Mouse (Mus musculus): Measurements from ENCODE around the gene Carhsp1. TPM values are rescaled to one million over a fixed set of nuclear protein-coding genes. Genes with fewer than 3 reads are reported as not detected.

The Carhsp1 gene
- polyA plus RNA-seq, 1 experiment from 2014 or later, result 90.4 TPM

GRCm38 (mm10) chr16:8672350-8672687 is 364 bp upstream of the Carhsp1 start:
- no peaks in the 10 kb centered on the region for H3K9me3 ChIP-seq
- no peak for ATAC-seq
- H3K4me2 ChIP-seq (replicated peaks), result peak overlapping the region; percentile 80
- H3K27me3 ChIP-seq (replicated peaks), result no peaks in the 10 kb centered on the region
- H3K4me3 ChIP-seq (replicated peaks), result peak overlapping the region; percentile 71
- H3K4me1 ChIP-seq (replicated peaks), result peaks cover 44% of the 10 kb centered on the region
- no peaks in the 10 kb centered on the region; the same call in 1 of the 2 replicates for H3K36me3 ChIP-seq
- H3K27ac ChIP-seq, result peak overlapping the region; percentile 90
- H3K9ac ChIP-seq, result peak overlapping the region; percentile 38
- 0% methylated on average over 18 of the region's 18 CpGs for WGBS

- no peak overlapping the region for H3K27ac ChIP-seq
- H3K27me3 ChIP-seq (replicated peaks), result no peaks in the 10 kb centered on the region
- peak overlapping the region; percentile 80 for H3K4me2 ChIP-seq (replicated peaks)
- peak overlapping the region; percentile 71 for H3K4me3 ChIP-seq (replicated peaks)
- H3K4me1 ChIP-seq (replicated peaks), result peaks cover 57% of the 10 kb centered on the region
- no peaks in the 10 kb centered on the region; the same call in 1 of the 2 replicates for H3K36me3 ChIP-seq
- no peaks in the 10 kb centered on the region for H3K9me3 ChIP-seq
- no peak for ATAC-seq
- H3K9ac ChIP-seq, result peak overlapping the region; percentile 66
- 13% methylated on average over 14 of the region's 15 CpGs for WGBS
Measured at GRCm38 (mm10) chr16:8670041-8671035, 1.6 kb downstream of the Carhsp1 start.

DNA sequence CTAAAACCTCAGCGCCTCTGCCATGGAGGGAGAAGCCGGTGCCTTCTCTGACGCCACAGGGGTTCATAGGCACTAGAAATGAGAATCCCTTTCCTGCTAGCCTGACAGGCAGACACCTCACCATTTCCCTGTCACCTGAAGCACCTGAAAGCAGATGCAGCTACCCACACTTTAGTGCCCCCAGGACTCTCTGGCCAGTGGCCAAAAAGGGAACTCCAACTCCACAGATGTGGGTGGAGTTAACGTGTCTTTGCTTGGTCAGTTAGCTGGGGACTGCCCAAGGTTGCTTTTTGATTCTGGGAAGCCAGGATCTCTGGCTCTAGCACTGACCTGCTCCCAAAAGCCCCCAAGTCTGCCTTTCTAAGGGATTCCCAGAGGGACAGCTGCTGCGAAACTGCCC is 2.5 kb downstream of the Carhsp1 start:
- Histone ChIP-seq H3K4me2 (replicated peaks) (peak overlapping the region; percentile 80), H3K36me3 (no peaks in the 10 kb centered on the region; the same call in 1 of the 2 replicates), H3K4me1 (replicated peaks) (peaks cover 57% of the 10 kb centered on the region), H3K9me3 (no peaks in the 10 kb centered on the region), H3K9ac (peak overlapping the region; percentile 18; the same call in 1 of the 2 replicates), H3K27ac (no peak overlapping the region), H3K4me3 (replicated peaks) (0 out of 2 replicates have a peak overlapping the region, but pooled peaks have one; percentile 71), H3K27me3 (replicated peaks) (no peaks in the 10 kb centered on the region)
- WGBS, result 58% methylated on average over 5 of the region's 5 CpGs
- no peak for ATAC-seq

DNA sequence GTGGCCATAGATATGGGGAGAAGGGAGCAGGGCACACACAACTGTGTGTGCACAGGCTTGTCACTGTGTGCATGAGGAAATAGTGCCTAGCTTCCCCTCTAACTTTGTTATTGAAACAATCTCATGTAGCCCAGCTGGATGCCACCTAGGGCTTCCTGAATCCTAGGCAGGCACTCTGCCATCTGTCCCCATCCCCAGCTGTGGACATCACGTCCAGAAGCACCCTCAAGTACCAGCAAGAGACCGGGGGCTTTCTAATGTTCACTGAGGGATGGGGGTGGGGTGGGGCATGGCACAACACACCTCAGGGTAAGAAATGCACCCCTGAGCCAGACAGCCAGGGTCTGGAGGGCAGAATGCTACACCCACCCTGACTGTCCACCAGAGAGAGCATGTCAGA is 3.6 kb downstream of the Carhsp1 start:
- no peak for ATAC-seq
- 89% methylated on average over 2 of the region's 2 CpGs for WGBS
- no peak overlapping the region for H3K27ac ChIP-seq

DNA sequence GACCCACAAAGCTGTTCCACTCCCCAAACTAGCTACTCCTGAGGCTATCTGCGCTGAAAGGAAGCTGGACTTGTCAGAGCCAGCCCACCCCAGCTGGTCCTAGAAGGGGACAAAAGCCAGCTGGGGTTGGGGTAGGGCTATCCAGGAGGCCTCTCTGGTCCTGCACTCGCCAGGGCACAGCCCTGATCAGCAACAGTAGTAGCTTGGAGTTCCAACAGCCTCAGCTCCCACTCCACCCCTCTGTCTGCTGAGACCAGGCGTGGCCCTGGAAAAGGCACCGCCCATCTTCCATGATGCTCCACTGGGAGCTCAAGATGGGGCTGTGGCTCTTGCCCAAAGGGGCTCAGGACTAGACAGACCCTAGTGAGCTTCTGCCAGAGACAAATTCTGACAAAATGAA is 4.1 kb downstream of the Carhsp1 start:
- H3K9ac ChIP-seq, result no peak overlapping the region
- H3K4me2 ChIP-seq (replicated peaks), result no peak overlapping the region
- H3K36me3 ChIP-seq, result peaks cover 5% of the 10 kb centered on the region
- no peak for ATAC-seq
- H3K4me1 ChIP-seq (replicated peaks), result peaks cover 58% of the 10 kb centered on the region
- no peak overlapping the region for H3K4me3 ChIP-seq (replicated peaks)
- no peaks in the 10 kb centered on the region for H3K27me3 ChIP-seq (replicated peaks)
- H3K9me3 ChIP-seq, result no peaks in the 10 kb centered on the region
- no peak overlapping the region for H3K27ac ChIP-seq
- 63% methylated on average over 4 of the region's 4 CpGs for WGBS

More for the DNA sequence above, 3.6 kb downstream of the Carhsp1 start:
- H3K4me1 ChIP-seq (replicated peaks), result peaks cover 58% of the 10 kb centered on the region
- H3K9ac ChIP-seq, result no peak overlapping the region
- peaks cover 2% of the 10 kb centered on the region for H3K36me3 ChIP-seq
- no peaks in the 10 kb centered on the region for H3K27me3 ChIP-seq (replicated peaks)
- H3K9me3 ChIP-seq, result no peaks in the 10 kb centered on the region
- H3K4me3 ChIP-seq (replicated peaks), result no peak overlapping the region
- no peak overlapping the region for H3K4me2 ChIP-seq (replicated peaks)

DNA sequence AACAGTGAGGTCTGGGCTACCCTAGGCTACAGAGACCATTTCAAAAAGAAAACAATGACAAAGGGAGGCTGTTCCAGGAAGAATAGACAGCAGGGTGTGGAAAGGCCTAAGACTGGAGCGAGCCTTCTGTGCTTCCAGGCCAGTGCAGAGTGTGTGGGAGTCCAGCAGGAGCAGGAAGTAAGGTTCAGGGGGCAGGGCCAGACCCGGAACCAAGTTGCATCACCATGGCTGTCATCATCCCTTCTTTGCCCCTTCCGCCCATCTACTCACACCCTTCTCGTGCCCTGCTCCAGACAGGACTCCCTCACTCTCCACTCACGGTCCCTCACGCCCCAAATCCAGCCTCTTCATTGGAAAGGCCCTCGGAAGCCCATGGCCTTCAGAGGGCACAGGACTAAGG is 4.7 kb downstream of the Carhsp1 start:
- WGBS, result 77% methylated on average over 7 of the region's 7 CpGs
- no peak for ATAC-seq
- H3K27me3 ChIP-seq (replicated peaks), result no peaks in the 10 kb centered on the region
- peaks cover 55% of the 10 kb centered on the region for H3K4me1 ChIP-seq (replicated peaks)
- no peak overlapping the region for H3K9ac ChIP-seq
- H3K4me3 ChIP-seq (replicated peaks), result no peak overlapping the region
- H3K9me3 ChIP-seq, result no peaks in the 10 kb centered on the region
- H3K36me3 ChIP-seq, result peaks cover 9% of the 10 kb centered on the region
- no peak overlapping the region for H3K27ac ChIP-seq
- H3K4me2 ChIP-seq (replicated peaks), result no peak overlapping the region

GRCm38 (mm10) chr16:8666452-8666851 is 5.5 kb downstream of the Carhsp1 start:
- no peak for ATAC-seq
- H3K4me2 ChIP-seq (replicated peaks), result no peak overlapping the region
- no peak overlapping the region for H3K4me3 ChIP-seq (replicated peaks)
- H3K9me3 ChIP-seq, result no peaks in the 10 kb centered on the region
- no peak overlapping the region for H3K9ac ChIP-seq
- H3K4me1 ChIP-seq (replicated peaks), result peaks cover 55% of the 10 kb centered on the region
- H3K27me3 ChIP-seq (replicated peaks), result no peaks in the 10 kb centered on the region
- H3K27ac ChIP-seq, result no peak overlapping the region
- 36% methylated on average over 2 of the region's 2 CpGs for WGBS
- peaks cover 13% of the 10 kb centered on the region for H3K36me3 ChIP-seq

DNA sequence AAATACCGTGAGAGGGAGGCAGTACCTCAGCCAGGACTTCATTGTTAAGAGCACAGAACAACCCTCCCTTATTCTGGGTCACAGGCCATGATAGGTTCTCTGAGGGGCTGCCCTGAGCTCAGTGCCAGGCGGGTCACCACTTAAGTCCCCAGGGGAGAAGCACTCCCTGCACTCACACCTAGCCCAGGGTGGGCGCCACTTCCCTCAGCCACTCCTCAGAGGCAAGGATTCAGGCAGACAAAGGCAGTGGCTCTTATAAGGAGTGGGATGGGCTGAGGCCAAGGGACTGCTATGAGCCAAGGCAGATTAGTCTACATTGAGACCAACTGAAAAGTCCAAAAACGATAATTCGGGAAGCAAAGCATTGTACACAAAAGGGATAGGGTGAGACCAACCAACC is 6.6 kb downstream of the Carhsp1 start:
- no peaks in the 10 kb centered on the region for H3K9me3 ChIP-seq
- ATAC-seq, result no peak
- 79% methylated on average over 5 of the region's 5 CpGs for whole genome bisulfite sequencing
- no peak overlapping the region for H3K9ac ChIP-seq
- no peak overlapping the region for H3K4me3 ChIP-seq (replicated peaks)
- H3K4me1 ChIP-seq (replicated peaks), result peaks cover 47% of the 10 kb centered on the region
- H3K4me2 ChIP-seq (replicated peaks), result no peak overlapping the region
- no peaks in the 10 kb centered on the region for H3K27me3 ChIP-seq (replicated peaks)
- no peak overlapping the region for H3K27ac ChIP-seq
- H3K36me3 ChIP-seq, result peaks cover 17% of the 10 kb centered on the region

DNA sequence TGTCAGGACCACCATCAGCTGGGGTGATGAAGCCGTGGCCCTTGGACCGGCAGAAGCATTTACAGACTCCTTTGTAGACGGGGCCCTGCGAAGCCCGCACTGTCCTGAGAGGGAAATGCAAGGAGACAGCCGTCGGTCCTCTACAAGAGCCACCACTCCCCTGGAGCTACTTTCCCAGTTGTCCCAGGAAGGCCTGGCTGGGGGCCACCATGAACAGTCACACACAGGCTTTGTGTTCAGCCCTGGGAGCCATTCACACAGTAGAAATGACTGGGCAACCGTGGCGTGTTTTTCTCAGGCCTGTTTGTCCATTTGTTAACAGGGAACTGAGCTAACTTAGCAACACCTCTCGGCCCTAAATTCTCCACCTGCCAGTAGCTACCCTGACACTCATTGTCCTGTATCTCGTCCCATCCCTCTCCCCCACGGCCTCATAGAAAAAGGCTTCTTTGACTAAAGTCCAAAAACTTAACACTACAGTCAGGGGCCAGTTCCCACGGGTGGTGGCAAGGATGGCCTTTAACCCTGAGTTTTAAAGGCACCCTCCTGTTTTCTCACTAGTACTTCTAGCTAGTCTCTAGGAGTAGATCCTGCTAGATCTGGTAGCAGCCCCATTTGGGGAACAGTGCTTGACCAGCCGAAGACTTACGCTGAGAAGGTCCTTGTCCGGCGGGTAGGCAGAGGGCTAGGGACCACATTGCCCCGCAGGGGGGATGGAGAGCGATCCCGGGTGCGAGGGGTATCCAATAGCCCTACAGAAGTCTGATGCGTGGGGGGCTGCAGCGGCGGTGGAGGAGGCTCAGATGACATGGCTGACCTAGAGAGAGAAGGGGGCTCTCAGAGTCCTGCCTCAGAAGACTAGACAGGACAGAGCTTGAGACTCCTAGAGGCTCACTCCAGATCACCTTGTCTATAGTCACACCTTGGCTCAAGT is 8.1 kb downstream of the Carhsp1 start:
- H3K9ac ChIP-seq, result no peak overlapping the region
- no peaks in the 10 kb centered on the region for H3K27me3 ChIP-seq (replicated peaks)
- no peak for ATAC-seq
- no peak overlapping the region for H3K4me3 ChIP-seq (replicated peaks)
- peaks cover 20% of the 10 kb centered on the region for H3K36me3 ChIP-seq
- WGBS, result 84% methylated on average over 24 of the region's 24 CpGs
- H3K4me2 ChIP-seq (replicated peaks), result no peak overlapping the region
- H3K27ac ChIP-seq, result no peak overlapping the region
- peaks cover 33% of the 10 kb centered on the region for H3K4me1 ChIP-seq (replicated peaks)
- H3K9me3 ChIP-seq, result no peaks in the 10 kb centered on the region

DNA sequence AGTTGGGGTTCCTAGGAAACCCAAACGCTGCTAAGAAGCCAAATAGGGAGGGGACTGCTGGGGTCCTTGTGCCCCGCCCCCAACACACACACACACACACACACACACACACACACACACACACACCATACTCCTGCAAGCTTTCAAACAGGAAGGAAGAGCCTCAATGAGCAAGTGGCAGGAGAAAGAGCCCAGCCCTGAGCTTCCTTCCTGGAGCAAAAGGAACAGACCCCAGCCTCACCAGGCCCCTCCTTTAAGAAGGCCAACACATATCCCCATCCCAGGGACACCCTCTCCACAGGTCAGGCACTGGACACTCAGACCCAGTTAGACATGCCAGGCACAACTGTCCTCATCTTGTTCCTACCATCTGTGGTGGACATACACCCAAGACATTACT is 8.9 kb downstream of the Carhsp1 start:
- H3K9ac ChIP-seq, result no peak overlapping the region
- H3K36me3 ChIP-seq, result peaks cover 20% of the 10 kb centered on the region; the same call in 1 of the 2 replicates
- no CpG with 5 or more reads among the region's 2 CpGs for WGBS
- no peaks in the 10 kb centered on the region for H3K9me3 ChIP-seq
- H3K27me3 ChIP-seq (replicated peaks), result no peaks in the 10 kb centered on the region
- no peak overlapping the region for H3K27ac ChIP-seq
- no peak overlapping the region for H3K4me2 ChIP-seq (replicated peaks)
- peaks cover 24% of the 10 kb centered on the region for H3K4me1 ChIP-seq (replicated peaks)
- no peak for ATAC-seq
- no peak overlapping the region for H3K4me3 ChIP-seq (replicated peaks)

- Histone ChIP-seq H3K27me3 (replicated peaks) (no peaks in the 10 kb centered on the region), H3K4me3 (replicated peaks) (no peak overlapping the region), H3K9me3 (no peaks in the 10 kb centered on the region), H3K4me2 (replicated peaks) (no peak overlapping the region), H3K9ac (no peak overlapping the region), H3K4me1 (replicated peaks) (no peaks in the 10 kb centered on the region), H3K27ac (no peak overlapping the region), H3K36me3 (peaks cover 33% of the 10 kb centered on the region; the same call in 1 of the 2 replicates)
- 94% methylated on average over 4 of the region's 4 CpGs for WGBS
- ATAC-seq, result no peak
Measured at GRCm38 (mm10) chr16:8658764-8659163, 13.2 kb downstream of the Carhsp1 start.

- no peak for ATAC-seq
- no peaks in the 10 kb centered on the region for H3K27me3 ChIP-seq (replicated peaks)
- H3K36me3 ChIP-seq, result peaks cover 31% of the 10 kb centered on the region; the same call in 1 of the 2 replicates
Measured at GRCm38 (mm10) chr16:8658349-8658748, 13.6 kb downstream of the Carhsp1 start.

More at GRCm38 (mm10) chr16:8658349-8658748, 13.6 kb downstream of the Carhsp1 start:
- no peak overlapping the region for H3K9ac ChIP-seq
- no peak overlapping the region for H3K4me3 ChIP-seq (replicated peaks)
- H3K4me2 ChIP-seq (replicated peaks), result no peak overlapping the region
- H3K27ac ChIP-seq, result no peak overlapping the region
- 87% methylated on average over 4 of the region's 4 CpGs for WGBS
- H3K4me1 ChIP-seq (replicated peaks), result no peaks in the 10 kb centered on the region
- no peaks in the 10 kb centered on the region for H3K9me3 ChIP-seq
